Mouse (Mus musculus): ENCODE data around the gene Rps25.

DNA sequence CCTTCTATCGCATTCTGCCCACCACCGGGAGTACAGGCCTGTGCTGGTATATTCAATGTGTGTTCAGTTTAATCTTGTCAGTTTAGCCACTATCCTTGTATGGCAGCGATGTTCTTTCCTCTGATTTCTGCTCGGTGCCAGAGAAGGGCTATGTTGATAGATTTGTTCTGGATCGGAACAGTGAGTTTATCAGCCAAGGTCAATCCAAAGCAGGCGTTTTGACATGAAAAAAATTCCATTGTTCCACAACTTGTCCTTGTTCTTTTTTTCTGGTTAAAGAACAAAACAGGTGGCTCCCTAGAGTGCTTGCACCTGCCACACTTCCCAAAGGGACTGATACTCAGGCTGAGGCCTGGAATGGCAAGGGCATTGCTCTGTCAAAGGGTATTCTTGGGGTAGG lies 30.8 kb upstream of the Rps25 start:
- no peak for TF ChIP-seq GATA1 (IDR thresholded peaks at IDR 0.05; ENCODE audit: low read length)
- TF ChIP-seq TAL1 (IDR thresholded peaks at IDR 0.05; ENCODE audit: low read length) = no peak

Measured in erythroblast, embryonic 14.5 days (primary cell).